Mouse (Mus musculus) c-Kit-positive CD71-positive TER-119-negative erythroid progenitor cells, embryonic 14.5 days (primary cell): Measurements from ENCODE around the gene Fat3.

Experiments used
- DNase-seq: peaks from one replicate; pipeline ENCODE4 v3.0.0-alpha.2; 2013; ENCODE audit warnings: low read depth

The Fat3 gene

DNA sequence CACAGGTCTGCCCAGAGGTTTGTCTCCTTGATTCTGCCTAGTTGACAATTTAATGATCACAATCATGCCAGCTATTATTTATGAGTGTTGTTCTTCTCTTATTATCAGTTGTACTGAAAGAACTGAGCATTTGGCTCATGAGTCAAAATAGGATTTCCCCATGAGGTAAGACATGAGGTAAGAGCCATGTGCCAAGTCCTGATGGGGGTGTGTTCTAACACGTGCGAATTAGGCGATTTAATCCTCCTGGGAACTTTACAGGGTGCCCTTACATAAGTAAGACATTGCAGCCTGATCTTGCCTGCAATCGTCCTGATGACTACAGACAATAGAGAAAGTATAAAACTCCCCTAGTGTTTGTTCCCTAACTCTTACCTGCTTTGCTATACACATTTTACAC lies 631.6 kb downstream of the Fat3 start:
- DNase-seq: no peak

DNA sequence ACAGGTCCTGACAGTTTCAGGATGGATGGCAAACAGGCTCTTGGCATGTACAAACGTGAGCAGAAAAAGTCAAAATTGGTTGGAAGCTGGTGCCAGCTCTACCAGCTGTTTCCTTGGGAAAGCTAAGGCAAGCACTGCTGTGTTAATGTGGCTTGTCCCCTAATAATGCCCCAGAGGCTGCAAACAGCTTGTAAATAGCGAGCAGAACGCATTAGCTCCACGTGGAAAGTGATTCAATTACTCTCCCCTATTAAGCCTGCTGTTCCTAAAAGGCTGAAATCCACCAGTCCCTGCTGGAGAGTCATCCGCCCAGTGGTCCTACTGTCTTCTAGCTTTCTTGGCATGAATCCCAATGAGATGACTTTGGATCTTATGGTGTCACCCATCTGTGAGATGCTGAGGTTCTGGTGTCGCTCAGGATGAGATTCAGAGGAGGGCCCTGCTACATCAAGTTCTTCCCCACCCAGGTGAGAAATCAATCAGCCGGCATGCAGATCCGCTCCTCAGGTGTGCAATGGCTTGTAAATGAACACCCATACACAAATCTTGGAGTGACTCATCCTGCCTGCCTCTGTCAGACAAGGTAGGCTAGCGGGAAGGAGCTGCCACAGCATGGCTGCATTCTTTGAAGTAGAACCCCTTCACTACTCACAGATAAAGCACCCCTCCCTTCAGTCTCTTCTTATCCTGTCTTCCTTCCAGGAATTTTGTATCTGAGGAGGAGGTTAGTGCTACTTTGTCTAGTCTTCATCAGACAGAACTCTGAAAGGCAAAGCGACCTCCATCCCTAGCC lies 634.6 kb downstream of the Fat3 start:
- no peak for DNase-seq

DNA sequence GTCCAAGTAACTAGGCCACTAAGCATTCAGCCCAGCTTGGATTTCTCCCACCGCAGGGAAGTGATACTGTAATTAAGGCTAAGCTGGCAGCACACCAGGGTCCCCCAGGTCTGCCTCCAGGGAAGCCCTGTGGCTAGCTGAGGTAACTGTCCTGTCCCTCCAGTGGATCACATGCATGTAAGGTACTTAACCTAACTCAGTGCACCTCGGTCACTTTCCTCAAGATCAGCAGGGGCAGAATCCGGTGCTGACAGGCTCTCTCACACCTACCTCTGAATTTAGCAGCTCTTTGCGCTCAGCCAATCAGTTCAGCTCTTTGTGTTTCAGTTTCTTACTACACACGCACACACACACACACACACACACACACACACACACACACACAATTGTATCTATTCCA lies 639.7 kb downstream of the Fat3 start:
- DNase-seq: no peak
